Mouse (Mus musculus) forebrain, embryonic 14.5 days (tissue): ENCODE measurements around the gene Rnf20. TPM values are rescaled to one million over a fixed set of nuclear protein-coding genes. Genes with fewer than 3 reads are reported as not detected.
A peak's percentile ranks its signal among the peaks of the same experiment; 100 is the strongest.

Experiments
- ATAC-seq: fragments of 200-750 bp; cut with Nextera tagmentation; 2 replicates; pipeline ENCODE4 v1.8.0; 2017; ENCODE audit warnings: mild to moderate bottlenecking, moderate library complexity
- DNase-seq: peaks from one replicate; pipeline ENCODE4 v3.0.0-alpha.2; 2015; ENCODE audit warnings: low spot score
- H3K27ac ChIP-seq: fragments of 300-500 bp; sonication (generic); 2 replicates; pipeline ENCODE4 v1.5.1; 2014; ENCODE audit warnings: low read depth, mild to moderate bottlenecking, control low read depth, low read length, moderate library complexity
- H3K27me3 ChIP-seq: fragments of 300-500 bp; sonication (generic); replicated peaks from 2 replicates; pipeline ENCODE4 v1.6.1; 2014; ENCODE audit warnings: low read length, control low read depth, mixed read lengths; ENCODE audit not compliant: control insufficient read depth, insufficient read depth
- H3K36me3 ChIP-seq: fragments of 300-500 bp; sonication (generic); 2 replicates; pipeline ENCODE4 v1.6.1; 2014; ENCODE audit warnings: low read length, control low read depth; ENCODE audit not compliant: control insufficient read depth, insufficient read depth
- H3K4me1 ChIP-seq: fragments of 300-500 bp; sonication (generic); 2 replicates; pipeline ENCODE4 v1.6.1; 2014; ENCODE audit warnings: antibody characterized with exemption, low read length, control low read depth; ENCODE audit not compliant: control insufficient read depth, insufficient read depth
- H3K4me2 ChIP-seq: fragments of 300-500 bp; sonication (generic); 2 replicates; pipeline ENCODE4 v1.6.1; 2014; ENCODE audit warnings: mild to moderate bottlenecking, control low read depth, low read length
- H3K4me3 ChIP-seq: fragments of 300-500 bp; sonication (generic); 2 replicates; pipeline ENCODE4 v1.5.1; 2014; ENCODE audit warnings: low read depth, low read length, control low read depth
- H3K9ac ChIP-seq: fragments of 300-500 bp; sonication (generic); 2 replicates; pipeline ENCODE4 v1.6.1; 2014; ENCODE audit warnings: mild to moderate bottlenecking, low read length, control low read depth, moderate library complexity
- H3K9me3 ChIP-seq: fragments of 300-500 bp; sonication (generic); replicated peaks from 2 replicates; pipeline ENCODE4 v1.6.1; 2016; ENCODE audit warnings: low read length, control low read depth, mixed read lengths; ENCODE audit not compliant: control insufficient read depth
- WGBS: fragments of 180-500 bp; shearing (Covaris S2); extraction: QIAGEN DNeasy Blood & Tissue Kit; methylation state at CpG from one replicate; pipeline ENCODE4 v1.1.7; 2014; 5-methylcytosine and 5-hydroxymethylcytosine counted together
- polyA plus RNA-seq: library from polyadenylated mRNA; unstranded; fragments of >200 nt; fragmentation: Nextera tagmentation; extraction: Ambion mirVana; gene quantifications from 2 replicates; pipeline ENCODE4 v1.2.1, GENCODE M21; 2014

Rnf20 gene
- polyA plus RNA-seq, 1 experiment from 2014 or later: 63.0 TPM

GRCm38 (mm10) chr4:49676790-49677189, 45.0 kb downstream of the Rnf20 start:
- Histone ChIP-seq H3K36me3 (no peaks in the 10 kb centered on the region), H3K27ac (no peak overlapping the region), H3K9ac (no peak overlapping the region), H3K4me3 (no peak overlapping the region), H3K27me3 (no peaks in the 10 kb centered on the region), H3K4me1 (no peaks in the 10 kb centered on the region), H3K9me3 (no peaks in the 10 kb centered on the region), H3K4me2 (no peak overlapping the region)
- DNase-seq (no peak), ATAC-seq (no peak)
- 76% methylated on average over 7 of the region's 7 CpGs for WGBS

DNA sequence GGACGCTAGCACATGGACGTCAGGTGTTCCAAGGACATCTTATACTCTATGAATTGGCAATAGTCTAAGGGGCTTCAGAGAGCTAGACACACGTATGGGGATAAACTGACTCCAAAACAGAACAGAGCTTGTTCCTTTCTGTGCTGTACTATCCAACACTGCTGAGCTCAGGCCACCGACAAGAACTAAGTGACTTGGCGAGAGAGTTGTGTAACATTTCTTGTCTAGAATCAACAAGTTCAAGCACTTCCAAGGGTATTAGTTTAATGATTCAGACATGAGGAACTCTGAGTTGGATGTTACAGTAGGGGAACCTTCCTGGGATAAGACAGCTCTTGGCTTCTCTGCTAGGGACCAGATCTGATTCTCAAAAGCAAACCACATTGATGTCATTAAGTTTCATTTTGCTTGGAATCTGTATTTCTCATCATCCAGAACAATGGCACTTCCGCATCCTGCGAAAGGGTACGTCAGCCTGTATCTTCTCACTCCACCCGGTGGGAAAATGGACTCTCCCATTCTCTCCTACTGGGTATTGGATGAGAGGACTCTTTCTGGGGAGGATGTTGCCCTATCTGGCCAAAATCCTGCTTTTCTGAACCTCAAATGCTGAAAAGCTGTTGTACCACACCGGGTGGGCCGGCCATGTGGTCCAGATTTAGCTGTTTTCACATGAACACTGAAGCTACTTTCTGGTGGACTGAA, 48.5 kb downstream of the Rnf20 start:
- H3K9me3 ChIP-seq: no peaks in the 10 kb centered on the region
- no peak overlapping the region for H3K4me2 ChIP-seq
- no peak overlapping the region for H3K4me3 ChIP-seq
- no peaks in the 10 kb centered on the region for H3K27me3 ChIP-seq
- no peaks in the 10 kb centered on the region for H3K36me3 ChIP-seq
- H3K27ac ChIP-seq: no peak overlapping the region
- no peak for ATAC-seq
- no peaks in the 10 kb centered on the region for H3K4me1 ChIP-seq
- H3K9ac ChIP-seq: no peak overlapping the region
- 93% methylated on average over 11 of the region's 11 CpGs for WGBS
- no peak for DNase-seq

GRCm38 (mm10) chr4:49681812-49682211, 50.0 kb downstream of the Rnf20 start, which contains the start of gene Ppp3r2:
Gene Ppp3r2, minus strand, starts transcription at chr4:49682024.
- no peaks in the 10 kb centered on the region for H3K36me3 ChIP-seq
- 89% methylated on average over 13 of the region's 13 CpGs for WGBS
- H3K9ac ChIP-seq: no peak within 1 kb of the TSS
- H3K4me3 ChIP-seq: no peak within 1 kb of the TSS
- H3K4me1 ChIP-seq: no peaks in the 10 kb centered on the region
- H3K9me3 ChIP-seq: no peaks in the 10 kb centered on the region
- H3K27me3 ChIP-seq: no peaks in the 10 kb centered on the region
- H3K4me2 ChIP-seq: no peak within 1 kb of the TSS
- no peak within 1 kb of the TSS for H3K27ac ChIP-seq
- DNase-seq (no peak), ATAC-seq (no peak)

- H3K4me3 ChIP-seq: no peak overlapping the region
Observed at GRCm38 (mm10) chr4:49688594-49689288, 56.9 kb downstream of the Rnf20 start.

GRCm38 (mm10) chr4:49691405-49692194, 59.8 kb downstream of the Rnf20 start:
- 61% methylated on average over 12 of the region's 12 CpGs for WGBS
- no peaks in the 10 kb centered on the region for H3K9me3 ChIP-seq
- no peak overlapping the region for H3K4me3 ChIP-seq
- DNase-seq: no peak
- no peaks in the 10 kb centered on the region for H3K4me1 ChIP-seq
- H3K9ac ChIP-seq: no peak overlapping the region
- H3K4me2 ChIP-seq: no peak overlapping the region
- no peak for ATAC-seq
- H3K27ac ChIP-seq: no peak overlapping the region
- no peaks in the 10 kb centered on the region for H3K27me3 ChIP-seq
- no peaks in the 10 kb centered on the region for H3K36me3 ChIP-seq

More at GRCm38 (mm10) chr4:49688594-49689288, 56.9 kb downstream of the Rnf20 start:
- H3K27ac ChIP-seq: no peak overlapping the region; the same call in 1 of the 2 replicates
- H3K27me3 ChIP-seq: no peaks in the 10 kb centered on the region
- peak; percentile 88 for DNase-seq
- no peaks in the 10 kb centered on the region for H3K36me3 ChIP-seq
- no peaks in the 10 kb centered on the region for H3K9me3 ChIP-seq
- no peak overlapping the region for H3K9ac ChIP-seq
- ATAC-seq: peak; percentile 95
- H3K4me2 ChIP-seq: no peak overlapping the region
- H3K4me1 ChIP-seq: no peaks in the 10 kb centered on the region
- 6% methylated on average over 9 of the region's 9 CpGs for WGBS

Other genes with a start within 250 kb of the Rnf20 start
- gene Acnat2, start 223.9 kb upstream of the Rnf20 start, polyA plus RNA-seq: not detected in 2 replicates
- not detected in 2 replicates for gene Acnat1, start 158.1 kb upstream of the Rnf20 start, polyA plus RNA-seq
- not detected in 2 replicates for gene Baat, start 125.4 kb upstream of the Rnf20 start, polyA plus RNA-seq
- gene Mrpl50, start 110.9 kb upstream of the Rnf20 start, polyA plus RNA-seq: 81.0 and 91.9 TPM in 2 replicates
- 14.4 and 18.3 TPM in 2 replicates for gene Zfp189, start 110.8 kb upstream of the Rnf20 start, polyA plus RNA-seq
- 0.15 and 0.27 TPM in 2 replicates for gene Aldob, start 82.5 kb upstream of the Rnf20 start, polyA plus RNA-seq
- gene Tmem246, start 34.1 kb upstream of the Rnf20 start, polyA plus RNA-seq: 53.6 and 61.1 TPM in 2 replicates
- 0.09 and 0.16 TPM in 2 replicates for gene Ppp3r2, start 50.0 kb downstream of the Rnf20 start, polyA plus RNA-seq
- gene Grin3a, start 213.7 kb downstream of the Rnf20 start, polyA plus RNA-seq: 5.8 and 8.7 TPM in 2 replicates